Mouse (Mus musculus) bone marrow macrophage, adult 2 months (primary cell): ENCODE measurements around the gene Hoxb2.

Experiments
- CTCF ChIP-seq: IDR thresholded peaks from 2 replicates; pipeline ENCODE4 v1.5.1; 2012; ENCODE audit warnings: low read depth, mild to moderate bottlenecking, low read length, moderate library complexity
- POLR2A ChIP-seq: IDR thresholded peaks from 2 replicates; pipeline ENCODE4 v1.6.1; 2012; ENCODE audit warnings: mild to moderate bottlenecking, low read depth, low read length, borderline replicate concordance

- TF ChIP-seq CTCF, result no peak
- no peak for TF ChIP-seq POLR2A
Observed at GRCm38 (mm10) chr11:96323154-96323553, 27.2 kb upstream of the Hoxb2 start, which contains the start of gene Hoxb3.
